Mouse (Mus musculus) CH12.LX (cell line): ENCODE data around the gene Cdk17. TPM values are rescaled to one million over a fixed set of nuclear protein-coding genes. Genes with fewer than 3 reads are reported as not detected.

Experiments
- DNase-seq: peaks from one replicate; pipeline ENCODE4 v3.0.0-alpha.2; 2013; ENCODE audit errors: extremely low read depth
- H3K27ac ChIP-seq: 2 replicates; pipeline ENCODE4 v1.5.1; 2012; ENCODE audit warnings: low read depth, mild to moderate bottlenecking, control low read depth, moderate library complexity; ENCODE audit not compliant: insufficient read depth
- H3K27me3 ChIP-seq: replicated peaks from 2 replicates; pipeline ENCODE3; 2012; ENCODE audit warnings: inconsistent platforms
- H3K36me3 ChIP-seq, 2 experiments: replicated peaks in 1 of 2; 2 replicates each; pipeline versions ENCODE3 to v1.6.1; 2012; ENCODE audit warnings: inconsistent platforms in 1 of 2, low read length in 1 of 2, mild to moderate bottlenecking in 1 of 2, mixed read lengths in 1 of 2, moderate library complexity in 1 of 2; ENCODE audit not compliant: control insufficient read depth in 1 of 2, insufficient read depth in 1 of 2
- H3K4me1 ChIP-seq, 2 experiments: 2 replicates each; pipeline ENCODE4 v1.6.1; 2012; ENCODE audit warnings: inconsistent platforms in 1 of 2, moderate library complexity in 1 of 2; ENCODE audit not compliant: insufficient read depth in 2 of 2, control insufficient read depth in 1 of 2
- H3K4me2 ChIP-seq: 2 replicates; pipeline ENCODE4 v1.6.1; 2012; ENCODE audit warnings: low read depth, mild to moderate bottlenecking, control low read depth; ENCODE audit not compliant: poor library complexity, insufficient read depth, severe bottlenecking
- H3K4me3 ChIP-seq, 3 experiments: fragments of 150-350 bp in 1 of 3; sonication (generic) in 1 of 3; replicated peaks in 1 of 3; 2 replicates each; pipeline versions ENCODE3 to v1.5.1; 2011 to 2012; ENCODE audit warnings: low read depth in 2 of 3, low read length in 2 of 3, mild to moderate bottlenecking in 2 of 3, moderate library complexity in 2 of 3, control low read depth in 1 of 3, improper control_type of control experiment in 1 of 3, inconsistent platforms in 1 of 3, mixed read lengths in 1 of 3; ENCODE audit not compliant: poor library complexity in 1 of 3
- H3K79me2 ChIP-seq: replicated peaks from 2 replicates; pipeline ENCODE4 v1.6.1; 2012; ENCODE audit warnings: mild to moderate bottlenecking, moderate library complexity; ENCODE audit not compliant: control insufficient read depth, poor library complexity, insufficient read depth, severe bottlenecking; ENCODE audit errors: extremely low read depth
- H3K9ac ChIP-seq: 2 replicates; pipeline ENCODE4 v1.6.1; 2012; ENCODE audit warnings: low read depth, mild to moderate bottlenecking, control low read depth, moderate library complexity; ENCODE audit not compliant: insufficient read depth
- H3K9me3 ChIP-seq: replicated peaks from 2 replicates; pipeline ENCODE3; 2012; ENCODE audit warnings: low read length, inconsistent platforms, mixed read lengths
- CHD2 ChIP-seq: IDR thresholded peaks from 2 replicates; pipeline ENCODE4 v1.6.1; 2011; ENCODE audit warnings: low read length, improper control_type of control experiment
- E2F4 ChIP-seq: IDR thresholded peaks from 2 replicates; pipeline ENCODE4 v1.6.1; 2011; ENCODE audit warnings: low read depth, low read length, improper control_type of control experiment; ENCODE audit not compliant: insufficient replicate concordance
- EP300 ChIP-seq: IDR thresholded peaks from 2 replicates; pipeline ENCODE4 v1.6.1; 2011; ENCODE audit warnings: low read length, improper control_type of control experiment
- GABPA ChIP-seq: IDR thresholded peaks from 2 replicates; pipeline ENCODE4 v1.6.1; 2012; ENCODE audit warnings: low read depth, low read length, improper control_type of control experiment, inconsistent platforms; ENCODE audit not compliant: insufficient replicate concordance
- HCFC1 ChIP-seq: IDR thresholded peaks from 2 replicates; pipeline ENCODE4 v1.6.1; 2012; ENCODE audit warnings: low read depth, mild to moderate bottlenecking, inconsistent platforms, low read length, improper control_type of control experiment
- JUN ChIP-seq: IDR thresholded peaks from 2 replicates; pipeline ENCODE4 v1.6.1; 2011; ENCODE audit warnings: low read depth, mild to moderate bottlenecking, low read length, improper control_type of control experiment, moderate library complexity; ENCODE audit not compliant: insufficient read depth
- JUND ChIP-seq: conservative IDR thresholded peaks from 2 replicates; pipeline ENCODE4 v1.6.1; 2011; ENCODE audit warnings: low read depth, low read length, improper control_type of control experiment
- KAT2A ChIP-seq: IDR thresholded peaks from 2 replicates; pipeline ENCODE4 v1.6.1; 2012; ENCODE audit warnings: low read length, improper control_type of control experiment, inconsistent platforms; ENCODE audit not compliant: insufficient replicate concordance
- MAFK ChIP-seq: IDR thresholded peaks from 2 replicates; pipeline ENCODE4 v1.6.1; 2011; ENCODE audit warnings: low read length, improper control_type of control experiment; ENCODE audit not compliant: insufficient replicate concordance
- MXI1 ChIP-seq: IDR thresholded peaks from 2 replicates; pipeline ENCODE4 v1.6.1; 2011; ENCODE audit warnings: mild to moderate bottlenecking, low read depth, low read length, improper control_type of control experiment
- MYC ChIP-seq: IDR thresholded peaks from 2 replicates; pipeline ENCODE4 v1.6.1; 2011; ENCODE audit warnings: low read depth, mild to moderate bottlenecking, improper control_type of control experiment, low read length
- PAX5 ChIP-seq: IDR thresholded peaks from 2 replicates; pipeline ENCODE4 v1.6.1; 2012; ENCODE audit warnings: low read length, inconsistent platforms, mixed read lengths
- POLR2A ChIP-seq: IDR thresholded peaks from 2 replicates; pipeline ENCODE4 v1.6.1; 2011; ENCODE audit warnings: low read depth, mild to moderate bottlenecking, improper control_type of control experiment, low read length
- POLR2AphosphoS2 ChIP-seq: IDR thresholded peaks from 2 replicates; pipeline ENCODE4 v1.6.1; 2011; ENCODE audit warnings: low read depth, low read length, improper control_type of control experiment
- RCOR1 ChIP-seq: conservative IDR thresholded peaks from 2 replicates; pipeline ENCODE4 v1.6.1; 2012; ENCODE audit warnings: low read depth, mild to moderate bottlenecking, inconsistent platforms, low read length, improper control_type of control experiment
- SIN3A ChIP-seq: IDR thresholded peaks from 2 replicates; pipeline ENCODE4 v1.6.1; 2012; ENCODE audit warnings: low read length, improper control_type of control experiment, inconsistent platforms
- SMC3 ChIP-seq: IDR thresholded peaks from 2 replicates; pipeline ENCODE4 v1.6.1; 2011; ENCODE audit warnings: low read depth, low read length, improper control_type of control experiment
- UBTF ChIP-seq: IDR thresholded peaks from 2 replicates; pipeline ENCODE4 v1.6.1; 2012; ENCODE audit warnings: low read depth, mild to moderate bottlenecking, inconsistent platforms, low read length, improper control_type of control experiment, moderate library complexity
- USF1 ChIP-seq: IDR thresholded peaks from 2 replicates; pipeline ENCODE4 v1.6.1; 2014; ENCODE audit warnings: low read depth, mild to moderate bottlenecking, inconsistent platforms, low read length, improper control_type of control experiment
- ZC3H11A ChIP-seq: IDR thresholded peaks from 2 replicates; pipeline ENCODE4 v1.6.1; 2012; ENCODE audit warnings: low read depth, mild to moderate bottlenecking, inconsistent platforms, low read length, improper control_type of control experiment
- ZKSCAN1 ChIP-seq: IDR thresholded peaks from 2 replicates; pipeline ENCODE4 v1.6.1; 2012; ENCODE audit warnings: low read depth, inconsistent platforms, low read length, improper control_type of control experiment, borderline replicate concordance
- dilution Hi-C: fragments of 300-500 bp; cut with MboI; formaldehyde crosslinking; loops from 2 replicates; pipeline ENCODE4 v1.14.3; 2020; ENCODE audit warnings: low sequenced_read_pairs; ENCODE audit not compliant: extremely low pct_unique_long_range_greater_than_20kb, extremely low pct_ligation_motif_present
- in situ Hi-C: fragments of 300-500 bp; cut with MboI; formaldehyde crosslinking; loops from 3 replicates; pipeline ENCODE4 v1.14.3; 2019; ENCODE audit warnings: low sequenced_read_pairs, low pct_ligation_motif_present, low pct_unique_long_range_greater_than_20kb, mixed read lengths
- polyA plus RNA-seq: library from polyadenylated mRNA; unstranded; fragments of >175 nt; gene quantifications from 2 replicates; pipeline ENCODE4 v1.2.1, GENCODE M21; 2012; ENCODE audit warnings: low read depth; ENCODE audit not compliant: insufficient read length
- total RNA-seq, 2 experiments: library from RNA; depleted of rRNA; stranded (reverse); fragments of 300-350 nt in 1 of 2; fragments of >200 nt in 1 of 2; gene quantifications; 2 replicates each; pipeline ENCODE4 v1.2.3; 2012 to 2014

Cdk17 gene
- total and polyA plus RNA-seq, 3 experiments, result 23.4 to 51.3 (median 28.5) TPM

- no peaks in the 10 kb centered on the region for H3K9me3 ChIP-seq
- no peak overlapping the region for H3K9ac ChIP-seq
- in situ Hi-C loops, result no loop called here
- no peak overlapping the region for H3K27ac ChIP-seq
- no peaks in the 10 kb centered on the region for H3K27me3 ChIP-seq
- H3K36me3 ChIP-seq, result peaks cover 22 to 47% of the 10 kb centered on the region in 2 experiments
- H3K4me3 ChIP-seq, result no peak overlapping the region
- DNase-seq, result peak; percentile 31
- no peaks in the 10 kb centered on the region for H3K79me2 ChIP-seq
- no peak overlapping the region for H3K4me2 ChIP-seq
- peaks cover 4 to 6% of the 10 kb centered on the region in 2 experiments for H3K4me1 ChIP-seq
- dilution Hi-C loops, result no loop called here
- TF ChIP-seq MYC, result no peak
- no peak for TF ChIP-seq MXI1
- no peak for TF ChIP-seq E2F4
- no peak for TF ChIP-seq MAFK
- no peak for TF ChIP-seq SIN3A
- no peak for TF ChIP-seq EP300
- TF ChIP-seq POLR2A, result no peak
- no peak for TF ChIP-seq RCOR1
- no peak for TF ChIP-seq JUN
- TF ChIP-seq ZKSCAN1, result no peak
- TF ChIP-seq UBTF, result no peak
Observed at GRCm38 (mm10) chr10:93225751-93226150, 65.1 kb downstream of the Cdk17 start.

DNA sequence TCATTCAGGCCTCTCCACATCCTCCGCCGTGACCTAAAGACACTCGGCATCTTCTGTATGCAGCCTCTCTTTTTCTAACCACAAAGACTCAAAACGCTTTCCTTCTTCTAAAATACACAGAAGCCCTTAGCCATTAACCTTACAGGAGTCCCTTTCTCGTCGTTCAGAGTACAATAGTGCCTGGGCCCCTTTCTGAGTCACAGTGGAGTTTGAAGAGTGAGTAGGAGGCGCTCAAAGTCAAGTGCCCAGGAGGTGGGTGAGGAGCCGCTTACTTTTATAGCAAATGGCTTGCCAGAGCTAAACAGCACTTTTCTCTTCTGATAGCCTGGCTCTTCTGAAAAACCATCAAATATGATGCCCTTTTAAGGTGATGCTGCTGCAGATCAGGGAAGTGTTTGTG lies 67.2 kb downstream of the Cdk17 start:
- dilution Hi-C loops, result no loop called here
- Histone ChIP-seq H3K4me3 (no peak overlapping the region), H3K79me2 (no peaks in the 10 kb centered on the region), H3K4me2 (no peak overlapping the region), H3K9ac (no peak overlapping the region), H3K27ac (no peak overlapping the region), H3K9me3 (no peaks in the 10 kb centered on the region), H3K36me3 (peaks cover 31 to 66% of the 10 kb centered on the region in 2 experiments)
- in situ Hi-C loops, result no loop called here
- no peak for DNase-seq
- TF ChIP-seq POLR2AphosphoS2 (no peak), PAX5 (no peak), GABPA (no peak), POLR2A (no peak), RCOR1 (no peak), SIN3A (no peak), ZC3H11A (no peak), HCFC1 (no peak), MAFK (no peak), E2F4 (no peak), SMC3 (no peak), MXI1 (no peak), USF1 (no peak), MYC (no peak), CHD2 (no peak), JUND (no peak), KAT2A (no peak)
- TF ChIP-seq, all 38 proteins: peak for 0
- peaks cover 4 to 6% of the 10 kb centered on the region in 2 experiments for H3K4me1 ChIP-seq
- H3K27me3 ChIP-seq, result no peaks in the 10 kb centered on the region
